In the genomic region with DNA sequence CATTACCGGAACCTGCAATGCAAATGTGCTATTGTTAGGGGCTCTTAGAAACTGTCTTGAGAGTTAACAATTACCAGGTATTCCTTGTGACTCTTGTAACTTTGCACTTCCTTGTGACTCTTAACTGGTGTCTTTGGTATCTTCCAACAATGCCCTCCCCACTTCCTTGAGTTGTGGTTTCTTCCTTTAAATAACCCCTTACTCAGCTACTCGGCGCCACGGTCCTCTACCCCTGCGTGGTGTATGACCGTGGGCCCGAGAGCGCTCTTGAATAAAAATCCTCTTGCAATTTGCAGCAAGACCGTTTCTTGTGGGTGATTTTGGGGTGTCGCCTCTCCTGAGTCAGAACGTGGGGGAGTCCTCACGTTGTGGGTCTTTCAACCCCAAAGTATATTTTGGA, we compare ENCODE assay signal across 4 mouse cellular contexts.
DNase-seq lines count a peak whose midpoint lies in the region.

No protein-coding gene starts in this region.

- DNase-seq in ES-CJ7 (ENCODE audit: low read depth, low spot score): peak; percentile 29
- DNase-seq in R1 (ENCODE audit: low read depth, low spot score): peak; percentile 60
- peak; percentile 26 for DNase-seq in ZHBTc4 (ENCODE audit: low read depth, low spot score)
- peak; percentile 55 for DNase-seq in heart, adult 11 months

Comparison
In these comparisons a context has a peak if more than half of its experiments do, and no peak if none do; other contexts are left out.
1. Peak in every context shown above with its lines: DNase-seq.